ENCODE assay signal across 16 mouse cellular contexts in genomic region chr11:19119927-19120827, GRCm38 (mm10).
DNase-seq lines count a peak whose midpoint lies in the region; ATAC-seq and TF ChIP-seq lines count a peak whose summit lies in the region.
"Had no signal": no experiment of that assay in that cellular context is flagged by ENCODE, and none has a peak within 500 bp of the region (broad histone marks: within the 10 kb centered on the region; RNA-seq: fewer than 3 reads in every experiment).

No protein-coding gene starts in this region.

- 59% methylated on average over 8 of the region's 8 CpGs for WGBS in heart, embryonic 11.5 days (ENCODE audit: insufficient replicate concordance)
- WGBS in lung, embryonic 14.5 days, result 35% methylated on average over 8 of the region's 8 CpGs
- WGBS in lung, adult 2 months, result 54% methylated on average over 8 of the region's 8 CpGs
- WGBS in kidney, postnatal 0 days, result 46% methylated on average over 8 of the region's 8 CpGs

- no peak overlapping the region for H3K4me2 ChIP-seq in heart, embryonic 11.5 days
- no peak overlapping the region for H3K4me2 ChIP-seq in lung, embryonic 14.5 days
- H3K4me2 ChIP-seq in kidney, postnatal 0 days (ENCODE audit: low read length), result no peak overlapping the region
- H3K4me2 ChIP-seq: heart, embryonic 15.5 days; liver, embryonic 13.5 days had no signal

- no peak overlapping the region for H3K9ac ChIP-seq in heart, embryonic 11.5 days (ENCODE audit: low read depth, low read length)
- no peak overlapping the region for H3K9ac ChIP-seq in lung, embryonic 14.5 days
- no peak overlapping the region for H3K9ac ChIP-seq in kidney, postnatal 0 days (ENCODE audit: low read depth, low read length)
- H3K9ac ChIP-seq: heart, embryonic 15.5 days; liver, embryonic 13.5 days had no signal

- no peak overlapping the region for H3K4me3 ChIP-seq in heart, embryonic 11.5 days (ENCODE audit: low read depth, low read length)
- H3K4me3 ChIP-seq in lung, embryonic 14.5 days (ENCODE audit: low read depth, low read length), result no peak overlapping the region
- H3K4me3 ChIP-seq in lung, adult 2 months (replicated peaks; ENCODE audit: extremely low read depth, low read depth, low read length), result no peak overlapping the region
- no peak overlapping the region for H3K4me3 ChIP-seq in kidney, postnatal 0 days (replicated peaks; ENCODE audit: low read depth, low read length)
- H3K4me3 ChIP-seq: heart, embryonic 15.5 days; liver, embryonic 13.5 days; myocyte had no signal

- no peaks in the 10 kb centered on the region for H3K9me3 ChIP-seq in heart, embryonic 11.5 days (replicated peaks; ENCODE audit: control insufficient read depth, low read length)
- H3K9me3 ChIP-seq in lung, embryonic 14.5 days (ENCODE audit: low read depth, low read length), result no peaks in the 10 kb centered on the region
- no peaks in the 10 kb centered on the region for H3K9me3 ChIP-seq in kidney, postnatal 0 days (replicated peaks; ENCODE audit: low read length)
- H3K9me3 ChIP-seq: G1E; heart, embryonic 15.5 days; liver, embryonic 13.5 days had no signal

- peak; percentile 44 to 66 for DNase-seq in heart, adult 18-20 months
- peak; percentile 79 for DNase-seq in lung, embryonic 14.5 days
- DNase-seq in lung, adult 2 months, result no peak
- peak; percentile 80 for DNase-seq in kidney, postnatal 0 days (ENCODE audit: low spot score)
- DNase-seq in thymus, postnatal 14 days, result no peak
- no peak for DNase-seq in ovary, postnatal 10 days (ENCODE audit: low spot score)
- DNase-seq in natural killer cell, adult 2 months (ENCODE audit: low spot score in 2 of 2), result no peak
- DNase-seq: B cell, adult 2 months; cerebellum, postnatal 14 days; liver, embryonic 13.5 days; spleen, adult 18-20 months; thymus, adult 2 months had no signal

- no peak for ATAC-seq in heart, embryonic 11.5 days (replicated peaks; ENCODE audit: insufficient number of reproducible peaks, low FRiP score, low TSS enrichment)
- ATAC-seq in lung, embryonic 14.5 days (ENCODE audit: insufficient read depth), result peak; percentile 91
- peak; percentile 29; the same call in 1 of the 2 replicates for ATAC-seq in kidney, postnatal 0 days (replicated peaks; ENCODE audit: low FRiP score, low read depth)

- no peak for TF ChIP-seq CTCF in lung, embryonic 14.5 days (IDR thresholded peaks at IDR 0.05; ENCODE audit: low read depth)
- no peak for TF ChIP-seq CTCF in lung, adult 2 months (IDR thresholded peaks at IDR 0.05; ENCODE audit: insufficient read depth, low read length)
- TF ChIP-seq CTCF in kidney, postnatal 0 days (IDR thresholded peaks at IDR 0.05; ENCODE audit: low read depth), result no peak

- no peaks in the 10 kb centered on the region for H3K27me3 ChIP-seq in heart, embryonic 11.5 days (ENCODE audit: control insufficient read depth, insufficient read depth, low read length)
- no peaks in the 10 kb centered on the region for H3K27me3 ChIP-seq in lung, embryonic 14.5 days (ENCODE audit: insufficient read depth, low read length)
- H3K27me3 ChIP-seq in kidney, postnatal 0 days (ENCODE audit: insufficient read depth, low read length), result no peaks in the 10 kb centered on the region
- H3K27me3 ChIP-seq: heart, embryonic 15.5 days; liver, embryonic 13.5 days had no signal

- H3K4me1 ChIP-seq in heart, embryonic 11.5 days (ENCODE audit: control insufficient read depth, insufficient read depth, low read length), result no peaks in the 10 kb centered on the region
- H3K4me1 ChIP-seq in lung, embryonic 14.5 days (ENCODE audit: insufficient read depth), result 0 out of 2 replicates have a peak, but pooled peaks cover 9% of the 10 kb centered on the region
- no peaks in the 10 kb centered on the region for H3K4me1 ChIP-seq in lung, adult 2 months (ENCODE audit: control insufficient read depth, insufficient read depth, low read length)
- no peaks in the 10 kb centered on the region for H3K4me1 ChIP-seq in kidney, postnatal 0 days (replicated peaks; ENCODE audit: insufficient read depth, low read length)
- H3K4me1 ChIP-seq: heart, embryonic 15.5 days; liver, embryonic 13.5 days had no signal

- no peak overlapping the region for H3K27ac ChIP-seq in heart, embryonic 11.5 days (ENCODE audit: low read depth, low read length)
- H3K27ac ChIP-seq in lung, embryonic 14.5 days (ENCODE audit: low read depth), result peak overlapping the region; percentile 79
- no peak overlapping the region for H3K27ac ChIP-seq in kidney, postnatal 0 days
- H3K27ac ChIP-seq: heart, embryonic 15.5 days; liver, embryonic 13.5 days had no signal

- no peaks in the 10 kb centered on the region for H3K36me3 ChIP-seq in heart, embryonic 11.5 days (ENCODE audit: control insufficient read depth, insufficient read depth, low read length)
- no peaks in the 10 kb centered on the region for H3K36me3 ChIP-seq in lung, embryonic 14.5 days (ENCODE audit: insufficient read depth)
- H3K36me3 ChIP-seq in kidney, postnatal 0 days (ENCODE audit: insufficient read depth, low read length), result no peaks in the 10 kb centered on the region
- H3K36me3 ChIP-seq: G1E; heart, embryonic 15.5 days; liver, embryonic 13.5 days had no signal

- TF ChIP-seq POLR2A in lung, adult 2 months (IDR thresholded peaks at IDR 0.05; ENCODE audit: borderline replicate concordance, extremely low read depth, low read depth, low read length), result no peak

Comparison
In these comparisons a context has a peak if more than half of its experiments do, and no peak if none do; other contexts are left out.
1. DNase-seq: peak in heart, adult 18-20 months (2 of 2), lung, embryonic 14.5 days (single experiment) and kidney, postnatal 0 days (single experiment); none in lung, adult 2 months (single experiment), thymus, postnatal 14 days (single experiment), ovary, postnatal 10 days (single experiment) and natural killer cell, adult 2 months (0 of 2).